Mouse (Mus musculus): ENCODE measurements around the gene Brd2. TPM values are rescaled to one million over a fixed set of nuclear protein-coding genes. Genes with fewer than 3 reads are reported as not detected.

The Brd2 gene
- total RNA-seq, 1 experiment from 2014 or later: 203 TPM

- DNase-seq: no peak
These were observed 9.5 kb upstream of the Brd2 start for GRCm38 (mm10) chr17:34131911-34132310.

- no peak for DNase-seq
These were observed 7.9 kb upstream of the Brd2 start for GRCm38 (mm10) chr17:34130073-34130947.

- DNase-seq: no peak
These were observed 6.7 kb upstream of the Brd2 start for GRCm38 (mm10) chr17:34128944-34129791.

- DNase-seq: no peak
These were observed 6.0 kb upstream of the Brd2 start for GRCm38 (mm10) chr17:34128264-34128937.

- peak; percentile 65 for DNase-seq
These were observed 5.0 kb upstream of the Brd2 start for GRCm38 (mm10) chr17:34127475-34127874.

GRCm38 (mm10) chr17:34126826-34127420 lies 4.5 kb upstream of the Brd2 start:
- no peak for DNase-seq

- DNase-seq: no peak
These were observed 2.2 kb upstream of the Brd2 start for GRCm38 (mm10) chr17:34124649-34125048.

- no peak for DNase-seq
These were observed 1.1 kb upstream of the Brd2 start for GRCm38 (mm10) chr17:34123518-34123917.

GRCm38 (mm10) chr17:34123111-34123510 lies 677 bp upstream of the Brd2 start:
- DNase-seq: no peak

- DNase-seq: peak; percentile 84
These were observed 601 bp downstream of the Brd2 start for GRCm38 (mm10) chr17:34121879-34122187.

- DNase-seq: peak; percentile 95
These were observed 1.1 kb downstream of the Brd2 start for GRCm38 (mm10) chr17:34121172-34121878.

GRCm38 (mm10) chr17:34120814-34121171 lies 1.6 kb downstream of the Brd2 start:
- peak; percentile 91 for DNase-seq

GRCm38 (mm10) chr17:34120180-34120723 lies 2.2 kb downstream of the Brd2 start:
- DNase-seq: peak; percentile 96

GRCm38 (mm10) chr17:34119249-34120179 lies 2.9 kb downstream of the Brd2 start, which contains the start of gene H2-DMa:
H2-DMa (plus strand) TSS chr17:34119541.
- DNase-seq: peak; percentile 99

GRCm38 (mm10) chr17:34118873-34119248 lies 3.6 kb downstream of the Brd2 start:
- no peak for DNase-seq

GRCm38 (mm10) chr17:34118113-34118872 lies 4.1 kb downstream of the Brd2 start:
- peak; percentile 65 for DNase-seq

GRCm38 (mm10) chr17:34117421-34118112 lies 4.9 kb downstream of the Brd2 start:
- DNase-seq: no peak

- no peak for DNase-seq
These were observed 5.6 kb downstream of the Brd2 start for GRCm38 (mm10) chr17:34116736-34117370.

Data from adrenal gland, postnatal 14 days (tissue).